Comparison of ENCODE assay signal across 7 mouse cellular contexts in genomic region chr16:35179082-35179481, GRCm38 (mm10). TPM values are rescaled to one million over a fixed set of nuclear protein-coding genes. Genes with fewer than 3 reads are reported as not detected.
DNase-seq lines count a peak whose midpoint lies in the region; ATAC-seq lines count a peak whose summit lies in the region.

No protein-coding gene starts in this region.

- intact Hi-C loops in heart, postnatal 14 days (cut with DNase I) = no loop called here

- DNase-seq in right cerebral cortex, adult 2 months (ENCODE audit: low spot score in 2 of 2) = peak; percentile 15 to 52
- no peak for DNase-seq in right cerebral cortex, postnatal 25 days
- peak; percentile 77 to 86 for DNase-seq in cerebellum, adult 18-20 months
- DNase-seq in heart, postnatal 14 days = peak; percentile 64 to 75
- peak; percentile 74 to 81 for DNase-seq in lung, postnatal 4 days
- DNase-seq in frontal cortex, postnatal 14 days (ENCODE audit: low spot score in 2 of 2) = no peak

- ATAC-seq in erythroblast, adult 5-6 weeks (replicated peaks; ENCODE audit: low FRiP score, poor library complexity, severe bottlenecking) = no peak

RNA-seq across cellular contexts. Expression of gene Adcy5, which starts 24.4 kb away (rescaled TPM):
- 10 to 100 TPM; 50.4 to 50.9 TPM for total RNA-seq in heart, postnatal 14 days (2021)
- total RNA-seq in erythroblast, adult 5-6 weeks (2015; ENCODE audit: low replicate concordance) = not detected in 2 replicates
- under 0.01 TPM in 1 of 2 replicates, not detected in the other for total RNA-seq in erythroblast, adult 5-6 weeks (2017; ENCODE audit: low replicate concordance)

Comparison
In these comparisons a context has a peak if more than half of its experiments do, and no peak if none do; other contexts are left out.
1. DNase-seq: peak in right cerebral cortex, adult 2 months (2 of 2), cerebellum, adult 18-20 months (2 of 2), heart, postnatal 14 days (2 of 2) and lung, postnatal 4 days (2 of 2); none in right cerebral cortex, postnatal 25 days (single experiment) and frontal cortex, postnatal 14 days (0 of 2).
2. RNA of gene Adcy5, which starts 24.4 kb away (total RNA-seq): 50.4 to 50.9 TPM in heart, postnatal 14 days; under 0.01 TPM in erythroblast, adult 5-6 weeks; every median in the first group is over 10 times any median in the second.